Comparison of ENCODE assay signal across 8 mouse cellular contexts in genomic region chr11:20543453-20544120, GRCm38 (mm10). TPM values are rescaled to one million over a fixed set of nuclear protein-coding genes. Genes with fewer than 3 reads are reported as not detected.
DNase-seq lines count a peak whose midpoint lies in the region; ATAC-seq lines count a peak whose summit lies in the region.

No protein-coding gene starts in this region.

- H3K4me1 ChIP-seq in liver, embryonic 11.5 days (replicated peaks; ENCODE audit: control insufficient read depth, insufficient read depth, low read length), result peaks cover 7% of the 10 kb centered on the region; the same call in 1 of the 2 replicates

- H3K27me3 ChIP-seq in liver, embryonic 11.5 days (replicated peaks; ENCODE audit: control insufficient read depth, insufficient read depth, low read length), result no peaks in the 10 kb centered on the region

- peak; percentile 5 for ATAC-seq in liver, embryonic 11.5 days (replicated peaks; ENCODE audit: low FRiP score)

- peak overlapping the region; percentile 83 for H3K4me3 ChIP-seq in liver, embryonic 11.5 days (ENCODE audit: low read depth, low read length)

- H3K36me3 ChIP-seq in liver, embryonic 11.5 days (ENCODE audit: control insufficient read depth, insufficient read depth, low read length), result no peaks in the 10 kb centered on the region

- WGBS in liver, embryonic 11.5 days, result under 1% methylated on average over 51 of the region's 51 CpGs

- peak overlapping the region; percentile 80 for H3K27ac ChIP-seq in liver, embryonic 11.5 days (ENCODE audit: low read depth, low read length)

- H3K9me3 ChIP-seq in liver, embryonic 11.5 days (ENCODE audit: control insufficient read depth, low read length), result no peaks in the 10 kb centered on the region

- peak overlapping the region; percentile 64 for H3K4me2 ChIP-seq in liver, embryonic 11.5 days

- H3K9ac ChIP-seq in liver, embryonic 11.5 days (ENCODE audit: low read depth, low read length), result peak overlapping the region; percentile 70

- peak; percentile 39 for DNase-seq in right cerebral cortex, adult 18-20 months
- DNase-seq in right cerebral cortex, postnatal 4 days, result no peak
- peak; percentile 15 for DNase-seq in T-cell, adult 2 months (ENCODE audit: low spot score)
- DNase-seq in embryo, embryonic 11.5 days (ENCODE audit: low read depth, low spot score), result peak; percentile 7
- peak; percentile 64 for DNase-seq in induced T-regulatory cell, adult 2 months (ENCODE audit: low read depth)
- DNase-seq in liver, embryonic 11.5 days (ENCODE audit: low spot score), result peak; percentile 68
- peak; percentile 56 for DNase-seq in naive thymus-derived CD4-positive, alpha-beta T cell, adult 2 months (ENCODE audit: low read depth)
- DNase-seq in spleen, postnatal 36 days (ENCODE audit: low spot score in 2 of 2), result no peak

RNA-seq across cellular contexts. Expression of gene Sertad2, which starts 0.5 kb away (rescaled TPM):
- 16.2 and 21.4 TPM in 2 replicates for polyA plus RNA-seq in liver, embryonic 11.5 days (2014; fragmentation: Nextera tagmentation; extraction: Ambion mirVana)

Comparison
In these comparisons a context has a peak if more than half of its experiments do, and no peak if none do; other contexts are left out.
1. DNase-seq: peak in right cerebral cortex, adult 18-20 months (single experiment), T-cell, adult 2 months (single experiment), embryo, embryonic 11.5 days (single experiment), induced T-regulatory cell, adult 2 months (single experiment), liver, embryonic 11.5 days (single experiment) and naive thymus-derived CD4-positive, alpha-beta T cell, adult 2 months (single experiment); none in right cerebral cortex, postnatal 4 days (single experiment) and spleen, postnatal 36 days (0 of 2).